Mouse (Mus musculus) Patski (cell line): ENCODE data around the gene Rps18. TPM values are rescaled to one million over a fixed set of nuclear protein-coding genes. Genes with fewer than 3 reads are reported as not detected.
"Not testable (repeated sequence)": the region's sequence is repeated elsewhere in the genome, so short reads cannot be mapped to it uniquely, and the experiment has no call there.

Experiments
- ATAC-seq: fragments of 100-300 bp; one replicate; pipeline ENCODE4 v1.8.0; 2021
- CTCF ChIA-PET: fragments of 350-600 bp; sonication (Branson Sonifier 250); formaldehyde crosslinking; loops from one replicate; lab custom pipeline; 2022; ENCODE audit warnings: inconsistent platforms; lab: Charles Lee
- POLR2A ChIA-PET: fragments of 350-600 bp; sonication (Branson Sonifier 250); formaldehyde crosslinking; loops from one replicate; lab custom pipeline; 2022; ENCODE audit warnings: antibody characterized with exemption, inconsistent platforms; lab: Charles Lee
- DNase-seq: peaks from one replicate; pipeline ENCODE4 v3.0.0-alpha.2; 2011; ENCODE audit warnings: low read depth, low spot score
- H3K27me3 ChIP-seq: fragments of 371-371 bp; one replicate; pipeline ENCODE4 v1.5.1; 2021
- CTCF ChIP-seq: fragments of 100-300 bp; IDR thresholded peaks from one replicate; pipeline ENCODE4 v1.5.1; 2021
- in situ Hi-C: fragments of 300-500 bp; cut with MboI; formaldehyde crosslinking; loops from 3 replicates; pipeline ENCODE4 v1.11.1; 2018; ENCODE audit warnings: low pct_unique_long_range_greater_than_20kb, mixed read lengths
- polyA plus RNA-seq: library from polyadenylated mRNA; unstranded; gene quantifications from one replicate; pipeline ENCODE4 v1.2.3, GENCODE M21; 2021

Rps18 gene
- polyA plus RNA-seq, 1 experiment from 2014 or later: 1,854 TPM

GRCm38 (mm10) chr17:33991788-33992664 is 36.2 kb upstream of the Rps18 start:
- peaks cover 22% of the 10 kb centered on the region for H3K27me3 ChIP-seq
- ChIA-PET POLR2A (no interaction called here), CTCF (interaction anchor here (0.7 to 3.8 kb wide), 11 partner anchors 9 to 26 kb away, joined by 3 to 23 read pairs (median 5); no protein-coding TSS in a partner anchor)
- ATAC-seq: peak; percentile 71
- in situ Hi-C loops: no loop called here
- TF ChIP-seq CTCF: peak; percentile 79
- DNase-seq: no peak

- ATAC-seq, POLR2A ChIA-PET, DNase-seq, in situ Hi-C loops: not testable (repeated sequence)
- CTCF ChIA-PET: interaction anchor here (0.9 to 6.2 kb wide), 5 partner anchors 10 to 23 kb away, joined by 3 to 37 read pairs (median 15); no protein-coding TSS in a partner anchor
- TF ChIP-seq CTCF: peak; percentile 79
- peaks cover 25% of the 10 kb centered on the region for H3K27me3 ChIP-seq
These were observed 26.3 kb upstream of the Rps18 start for GRCm38 (mm10) chr17:33982136-33982535.

- H3K27me3 ChIP-seq: peaks cover 23% of the 10 kb centered on the region
- POLR2A ChIA-PET, DNase-seq, in situ Hi-C loops: not testable (repeated sequence)
- peak; percentile 65 for ATAC-seq
- CTCF ChIA-PET: interaction anchor here (1.1 to 6.2 kb wide), 5 partner anchors 9 to 12 kb away, joined by 3 to 37 read pairs (median 15); no protein-coding TSS in a partner anchor
These were observed 25.6 kb upstream of the Rps18 start for GRCm38 (mm10) chr17:33981192-33981909.

DNA sequence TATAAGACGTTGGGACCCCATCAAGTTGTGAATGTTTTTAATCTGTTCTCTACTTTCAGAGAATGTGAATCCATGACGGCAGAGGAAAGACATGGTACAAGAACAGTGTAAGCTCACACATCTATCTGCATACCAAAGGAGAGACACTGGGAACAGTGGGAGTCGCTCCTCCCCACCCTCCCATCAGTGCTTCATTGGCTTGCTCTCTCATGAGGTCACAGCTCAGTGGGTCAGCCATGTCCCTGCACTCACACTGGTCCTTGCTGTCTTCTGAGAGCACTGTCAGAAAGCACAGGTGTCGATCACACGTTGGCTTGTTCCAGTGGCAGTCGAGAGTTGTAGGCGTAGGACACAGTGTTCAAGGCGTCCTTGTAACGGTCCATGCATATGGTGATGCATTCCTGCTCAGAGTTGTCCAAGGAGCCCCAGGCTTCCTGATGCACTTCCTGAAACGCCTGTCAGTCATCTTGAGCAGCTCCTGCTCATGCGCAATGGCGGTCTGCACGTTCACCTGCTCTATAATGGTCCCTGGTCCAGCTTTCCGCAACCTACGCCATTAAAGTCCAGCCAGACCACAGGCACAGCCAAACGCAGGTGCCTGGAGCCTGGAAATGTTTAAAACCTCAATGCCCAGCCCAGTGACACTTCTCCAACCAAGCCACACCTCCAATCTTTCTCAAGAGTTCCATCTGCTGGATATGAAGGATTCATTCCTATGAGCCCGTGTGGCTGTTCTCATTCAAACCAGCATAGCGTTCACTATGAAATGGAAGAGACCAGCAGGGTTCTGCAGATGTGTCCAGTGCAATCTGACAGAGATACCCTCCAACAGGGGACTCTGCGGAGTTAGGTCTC is 24.6 kb upstream of the Rps18 start:
- DNase-seq (no peak), ATAC-seq (no peak)
- ChIA-PET CTCF (interaction anchor here (1.1 to 6.2 kb wide), 3 partner anchors 8 to 12 kb away, joined by 3 to 37 read pairs (median 7); no protein-coding TSS in a partner anchor), POLR2A (no interaction called here)
- no peak for TF ChIP-seq CTCF
- in situ Hi-C loops: no loop called here
- peaks cover 18% of the 10 kb centered on the region for H3K27me3 ChIP-seq

DNA sequence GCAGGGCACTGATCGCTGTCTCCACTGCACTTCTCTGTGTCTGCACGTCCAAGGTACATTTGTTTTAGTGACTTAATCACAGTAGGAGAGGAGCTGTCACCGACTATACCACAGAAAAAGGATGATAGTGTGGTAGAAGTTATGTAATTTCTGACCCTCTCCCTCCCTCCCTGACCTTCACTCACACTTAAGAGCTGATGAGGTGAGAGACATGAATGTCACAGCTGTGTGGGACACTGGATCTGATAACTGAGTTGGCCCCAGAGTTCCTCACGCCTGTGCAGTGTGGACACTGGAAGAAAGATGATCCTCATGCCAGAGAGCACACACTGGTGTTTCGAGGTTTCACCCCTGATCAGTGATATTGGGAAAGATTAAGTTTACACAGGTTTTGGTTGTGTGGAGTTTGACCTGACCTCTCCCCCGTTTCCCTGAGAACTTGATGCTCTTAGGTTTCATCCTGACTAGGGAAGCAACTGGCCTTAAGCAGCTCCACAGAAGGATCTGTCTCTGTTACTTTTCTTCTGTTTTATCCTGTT is 23.8 kb upstream of the Rps18 start:
- TF ChIP-seq CTCF: no peak
- ATAC-seq: no peak
- CTCF ChIA-PET: interaction anchor here (1.8 to 6.2 kb wide), 2 partner anchors 10 to 13 kb away, joined by 7 to 37 read pairs; no protein-coding TSS in a partner anchor
- no peak for DNase-seq
- H3K27me3 ChIP-seq: peaks cover 18% of the 10 kb centered on the region
- in situ Hi-C loops: no loop called here
- POLR2A ChIA-PET: no interaction called here

DNA sequence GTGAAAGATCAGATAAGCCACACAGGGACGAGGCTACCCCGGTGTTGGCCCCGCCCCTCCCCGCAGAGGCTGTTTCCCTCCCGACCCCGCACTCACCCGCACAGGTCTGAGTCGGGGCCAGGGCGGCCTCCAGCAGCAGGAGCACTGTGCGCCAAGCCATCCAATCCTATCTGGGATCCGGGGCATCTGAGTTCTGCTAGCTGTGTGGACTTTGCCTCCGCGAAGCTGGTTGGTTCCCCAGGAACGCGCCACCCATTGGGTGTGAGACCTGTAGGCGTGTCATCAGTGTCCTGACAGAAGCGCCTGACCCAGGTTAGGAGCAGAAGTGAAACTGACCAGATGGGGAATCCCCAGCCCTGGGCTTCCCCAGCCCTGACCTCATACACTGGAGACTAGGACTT is 22.8 kb upstream of the Rps18 start:
- in situ Hi-C loops: no loop called here
- H3K27me3 ChIP-seq: peaks cover 10% of the 10 kb centered on the region
- peak; percentile 69 for ATAC-seq

DNA sequence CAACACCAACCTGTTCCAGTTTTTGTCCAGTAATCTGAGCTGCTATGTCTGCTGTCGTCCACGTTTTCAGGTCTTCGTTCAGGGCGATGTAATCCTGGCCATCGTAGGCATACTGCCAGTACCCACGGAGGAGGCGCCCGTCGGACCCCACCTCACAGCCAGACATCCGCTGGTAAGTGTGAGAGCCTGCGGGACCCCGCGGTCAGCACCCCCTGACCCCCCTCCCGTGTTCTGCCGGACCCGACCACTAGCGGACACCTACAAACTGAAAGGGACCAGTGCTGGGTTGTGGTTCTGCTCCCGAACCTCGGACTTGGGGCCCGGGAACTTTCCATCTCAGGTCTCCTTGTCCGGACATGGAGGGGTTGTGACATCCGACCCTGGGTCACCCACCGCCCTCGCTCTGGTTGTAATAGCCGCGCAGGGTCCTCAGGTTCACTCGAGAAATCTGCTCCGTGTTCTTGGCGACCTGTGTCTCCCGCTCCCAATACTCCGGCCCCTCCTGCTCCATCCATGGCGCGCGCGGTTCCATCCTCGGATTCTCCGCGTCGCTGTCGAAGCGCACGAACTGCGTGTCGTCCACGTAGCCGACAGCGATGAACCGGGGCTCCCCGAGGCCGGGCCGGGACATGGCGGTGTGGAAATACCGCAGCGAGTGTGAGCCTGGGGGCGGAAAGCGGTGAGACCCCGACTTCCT is 22.2 kb upstream of the Rps18 start:
- CTCF ChIA-PET: interaction anchor here (1.0 kb wide), 1 partner anchor 14 kb away, joined by 3 read pairs; no protein-coding TSS in a partner anchor
- DNase-seq (no peak), ATAC-seq (no peak)
- peaks cover 9% of the 10 kb centered on the region for H3K27me3 ChIP-seq
- TF ChIP-seq CTCF: no peak
- in situ Hi-C loops: no loop called here
- POLR2A ChIA-PET: no interaction called here

More for the DNA sequence above, 22.8 kb upstream of the Rps18 start:
- POLR2A ChIA-PET: no interaction called here
- DNase-seq: no peak
- CTCF ChIA-PET: interaction anchor here (1.0 kb wide), 1 partner anchor 14 kb away, joined by 3 read pairs; no protein-coding TSS in a partner anchor
- no peak for TF ChIP-seq CTCF

GRCm38 (mm10) chr17:33973572-33973971 is 17.8 kb upstream of the Rps18 start:
- ATAC-seq: no peak
- ChIA-PET POLR2A (interaction anchor here (1.1 kb wide), 1 partner anchor 30 kb away, joined by 3 read pairs; no protein-coding TSS in a partner anchor), CTCF (interaction anchor here (1.1 to 2.6 kb wide), 3 partner anchors 9 to 35 kb away, joined by 3 to 15 read pairs (median 7); no protein-coding TSS in a partner anchor)
- H3K27me3 ChIP-seq: peaks cover 9% of the 10 kb centered on the region
- in situ Hi-C loops: loop anchor here (5.0 kb wide), 1 partner anchor 1299 kb away; no protein-coding TSS in a partner anchor
- no peak for DNase-seq
- TF ChIP-seq CTCF: no peak
